Mouse (Mus musculus) spleen, adult 2 months (tissue): Measurements from ENCODE around the gene Nr1i2.

ENCODE experiments used
- CTCF ChIP-seq: fragments of 200-500 bp; IDR thresholded peaks from 2 replicates; pipeline ENCODE4 v1.5.1; 2011; ENCODE audit warnings: mild to moderate bottlenecking, inconsistent platforms; ENCODE audit not compliant: insufficient read depth, insufficient read length, insufficient replicate concordance; ENCODE audit errors: extremely low read depth
- POLR2A ChIP-seq: fragments of 200-500 bp; IDR thresholded peaks from 2 replicates; pipeline ENCODE4 v1.6.1; 2011; ENCODE audit warnings: low read depth, low read length, inconsistent platforms

DNA sequence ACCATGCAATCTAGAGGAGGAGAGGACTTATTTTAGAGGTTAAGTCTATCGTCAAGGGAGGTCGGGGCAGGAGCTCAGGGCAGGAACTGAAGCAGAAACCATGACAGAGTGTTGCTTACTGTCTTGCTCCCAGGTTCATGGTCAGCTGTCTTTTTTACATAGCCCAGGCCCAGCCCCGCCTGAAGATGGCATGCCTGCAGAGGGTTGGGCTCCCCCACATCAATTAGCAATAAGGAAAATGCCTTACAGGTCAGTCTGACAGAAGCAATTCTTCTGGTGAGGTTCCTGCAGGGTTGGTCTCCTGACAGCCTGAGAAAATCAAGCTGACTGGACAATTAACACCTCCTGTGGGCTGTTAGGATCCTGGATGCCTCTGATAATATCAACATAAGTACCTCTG is 23.0 kb downstream of the Nr1i2 start:
- TF ChIP-seq POLR2A = no peak
- no peak for TF ChIP-seq CTCF
